Mouse (Mus musculus) embryo, embryonic 11 days (tissue): ENCODE results near the gene Myh9.

Experiments
- DNase-seq: peaks from one replicate; pipeline ENCODE4 v3.0.0-alpha.2; 2015

The Myh9 gene

GRCm38 (mm10) chr15:77841361-77842046 lies 471 bp downstream of the Myh9 start:
- DNase-seq: peak; percentile 86

GRCm38 (mm10) chr15:77840450-77841360 lies 1.3 kb downstream of the Myh9 start:
- no peak for DNase-seq

- DNase-seq: no peak
Measured at GRCm38 (mm10) chr15:77839529-77840286, 2.3 kb downstream of the Myh9 start.

- DNase-seq: peak; percentile 54
Measured at GRCm38 (mm10) chr15:77838530-77839387, 3.2 kb downstream of the Myh9 start.

GRCm38 (mm10) chr15:77837444-77838117 lies 4.4 kb downstream of the Myh9 start:
- no peak for DNase-seq

- no peak for DNase-seq
Measured at GRCm38 (mm10) chr15:77836692-77837443, 5.1 kb downstream of the Myh9 start.

- DNase-seq: no peak
Measured at GRCm38 (mm10) chr15:77835930-77836653, 5.9 kb downstream of the Myh9 start.

- no peak for DNase-seq
Measured at GRCm38 (mm10) chr15:77834336-77835268, 7.4 kb downstream of the Myh9 start.

- no peak for DNase-seq
Measured at GRCm38 (mm10) chr15:77833731-77834130, 8.2 kb downstream of the Myh9 start.

- DNase-seq: no peak
Measured at GRCm38 (mm10) chr15:77833083-77833482, 8.9 kb downstream of the Myh9 start.

- no peak for DNase-seq
Measured at GRCm38 (mm10) chr15:77832458-77832904, 9.5 kb downstream of the Myh9 start.

GRCm38 (mm10) chr15:77831754-77832457 lies 10.1 kb downstream of the Myh9 start:
- no peak for DNase-seq

GRCm38 (mm10) chr15:77831138-77831579 lies 10.8 kb downstream of the Myh9 start:
- no peak for DNase-seq

GRCm38 (mm10) chr15:77830481-77831137 lies 11.4 kb downstream of the Myh9 start:
- DNase-seq: no peak

- no peak for DNase-seq
Measured at GRCm38 (mm10) chr15:77829542-77829941, 12.4 kb downstream of the Myh9 start.

- DNase-seq: no peak
Measured at GRCm38 (mm10) chr15:77828910-77829309, 13.1 kb downstream of the Myh9 start.

GRCm38 (mm10) chr15:77828242-77828641 lies 13.7 kb downstream of the Myh9 start:
- DNase-seq: no peak

- no peak for DNase-seq
Measured at GRCm38 (mm10) chr15:77827794-77828193, 14.2 kb downstream of the Myh9 start.
